Mouse (Mus musculus) MEL (cell line): ENCODE measurements around the gene Hist1h3b. TPM values are rescaled to one million over a fixed set of nuclear protein-coding genes. Genes with fewer than 3 reads are reported as not detected.
A peak's percentile ranks its signal among the peaks of the same experiment; 100 is the strongest.

Experiments
- DNase-seq: peaks from one replicate; pipeline ENCODE4 v3.0.0; 2011; ENCODE audit warnings: low read depth, low spot score
- H3K27ac ChIP-seq: 2 replicates; pipeline ENCODE4 v1.5.1; 2012; ENCODE audit warnings: low read depth, mild to moderate bottlenecking, control low read depth, low read length, moderate library complexity; ENCODE audit not compliant: control insufficient read depth
- H3K27me3 ChIP-seq, 2 experiments: fragments of 150-350 bp in 1 of 2; sonication (generic) in 1 of 2; 2 replicates each; pipeline ENCODE4 v1.6.1; 2012; ENCODE audit warnings: low read length in 2 of 2, mild to moderate bottlenecking in 2 of 2, improper control_type of control experiment in 1 of 2, moderate library complexity in 1 of 2; ENCODE audit not compliant: insufficient read depth in 2 of 2, control insufficient read depth in 1 of 2
- H3K36me3 ChIP-seq, 2 experiments: 2 replicates each; pipeline ENCODE4 v1.6.1; 2012 to 2014; ENCODE audit warnings: low read length in 2 of 2, improper control_type of control experiment in 1 of 2, inconsistent platforms in 1 of 2, mild to moderate bottlenecking in 1 of 2; ENCODE audit not compliant: insufficient read depth in 2 of 2, control insufficient read depth in 1 of 2
- H3K4me1 ChIP-seq, 2 experiments: fragments of 150-350 bp in 1 of 2; sonication (generic) in 1 of 2; 2 replicates each; pipeline ENCODE4 v1.6.1; 2012; ENCODE audit warnings: low read length in 2 of 2, improper control_type of control experiment in 1 of 2, mild to moderate bottlenecking in 1 of 2; ENCODE audit not compliant: insufficient read depth in 2 of 2, control insufficient read depth in 1 of 2
- H3K4me3 ChIP-seq, 2 experiments: fragments of 150-350 bp in 1 of 2; sonication (generic) in 1 of 2; 2 replicates each; pipeline ENCODE4 v1.5.1; 2012; ENCODE audit warnings: low read depth in 2 of 2, low read length in 2 of 2, mild to moderate bottlenecking in 2 of 2, moderate library complexity in 2 of 2, control low read depth in 1 of 2, improper control_type of control experiment in 1 of 2; ENCODE audit not compliant: control insufficient read depth in 1 of 2, insufficient read depth in 1 of 2
- H3K79me2 ChIP-seq: 2 replicates; pipeline ENCODE4 v1.6.1; 2012; ENCODE audit warnings: mild to moderate bottlenecking, low read length, moderate library complexity; ENCODE audit not compliant: control insufficient read depth, poor library complexity, insufficient read depth
- H3K9ac ChIP-seq: 2 replicates; pipeline ENCODE4 v1.6.1; 2012; ENCODE audit warnings: low read depth, mild to moderate bottlenecking, control low read depth, low read length, moderate library complexity; ENCODE audit not compliant: control insufficient read depth, poor library complexity, severe bottlenecking
- H3K9me3 ChIP-seq: fragments of 150-350 bp; sonication (generic); replicated peaks from 2 replicates; pipeline ENCODE4 v1.6.1; 2012; ENCODE audit warnings: mild to moderate bottlenecking, low read length, improper control_type of control experiment, moderate library complexity; ENCODE audit not compliant: insufficient read depth
- BHLHE40 ChIP-seq: IDR thresholded peaks from 2 replicates; pipeline ENCODE4 v1.6.1; 2012; ENCODE audit warnings: low read depth, mild to moderate bottlenecking, inconsistent platforms, low read length, improper control_type of control experiment, borderline replicate concordance
- CHD1 ChIP-seq: IDR thresholded peaks from 2 replicates; pipeline ENCODE4 v1.6.1; 2012; ENCODE audit warnings: low read depth, mild to moderate bottlenecking, inconsistent platforms, low read length, improper control_type of control experiment
- CHD2 ChIP-seq: IDR thresholded peaks from 2 replicates; pipeline ENCODE4 v1.6.1; 2011; ENCODE audit warnings: low read length, improper control_type of control experiment
- CTCF ChIP-seq, 3 experiments: IDR thresholded peaks in 2 of 3; conservative IDR thresholded peaks in 1 of 3; 2 replicates each; pipeline ENCODE4 v1.5.1; 2011 to 2012; ENCODE audit warnings: low read length in 3 of 3, low read depth in 2 of 3, mild to moderate bottlenecking in 2 of 3, improper control_type of control experiment in 1 of 3, inconsistent platforms in 1 of 3, mixed read lengths in 1 of 3, moderate library complexity in 1 of 3; ENCODE audit not compliant: control insufficient read depth in 1 of 3, insufficient read depth in 1 of 3, poor library complexity in 1 of 3, severe bottlenecking in 1 of 3
- E2F4 ChIP-seq: IDR thresholded peaks from 2 replicates; pipeline ENCODE4 v1.6.1; 2011; ENCODE audit warnings: low read depth, low read length, improper control_type of control experiment, borderline replicate concordance
- ELF1 ChIP-seq: IDR thresholded peaks from 2 replicates; pipeline ENCODE4 v1.6.1; 2014; ENCODE audit warnings: low read depth, mild to moderate bottlenecking, inconsistent platforms, low read length, improper control_type of control experiment, moderate library complexity
- EP300 ChIP-seq, 2 experiments: IDR thresholded peaks; 2 replicates each; pipeline ENCODE4 v1.6.1; 2011; ENCODE audit warnings: improper control_type of control experiment in 2 of 2, low read length in 2 of 2, low read depth in 1 of 2, mild to moderate bottlenecking in 1 of 2
- ETS1 ChIP-seq: IDR thresholded peaks from 2 replicates; pipeline ENCODE4 v1.6.1; 2012; ENCODE audit warnings: low read depth, mild to moderate bottlenecking, inconsistent platforms, low read length, improper control_type of control experiment, moderate library complexity
- GABPA ChIP-seq: IDR thresholded peaks from 2 replicates; pipeline ENCODE4 v1.6.1; 2012; ENCODE audit warnings: low read depth, mild to moderate bottlenecking, inconsistent platforms, low read length, improper control_type of control experiment, moderate library complexity
- GATA1 ChIP-seq: IDR thresholded peaks from 2 replicates; pipeline ENCODE4 v1.6.1; 2011; ENCODE audit warnings: low read depth, low read length, improper control_type of control experiment
- HCFC1 ChIP-seq: IDR thresholded peaks from 2 replicates; pipeline ENCODE4 v1.6.1; 2012; ENCODE audit warnings: low read depth, mild to moderate bottlenecking, inconsistent platforms, low read length, improper control_type of control experiment, moderate library complexity
- JUND ChIP-seq: IDR thresholded peaks from 2 replicates; pipeline ENCODE4 v1.6.1; 2011; ENCODE audit warnings: low read depth, mild to moderate bottlenecking, improper control_type of control experiment, low read length
- KAT2A ChIP-seq: conservative IDR thresholded peaks from 2 replicates; pipeline ENCODE4 v1.6.1; 2012; ENCODE audit warnings: low read depth, low read length, improper control_type of control experiment, inconsistent platforms
- MAFK ChIP-seq: IDR thresholded peaks from 2 replicates; pipeline ENCODE4 v1.6.1; 2011; ENCODE audit warnings: low read depth, mild to moderate bottlenecking, low read length, improper control_type of control experiment, borderline replicate concordance
- MAX ChIP-seq: IDR thresholded peaks from 2 replicates; pipeline ENCODE4 v1.6.1; 2011; ENCODE audit warnings: low read length, improper control_type of control experiment
- MAZ ChIP-seq: IDR thresholded peaks from 2 replicates; pipeline ENCODE4 v1.6.1; 2012; ENCODE audit warnings: low read depth, mild to moderate bottlenecking, inconsistent platforms, low read length, improper control_type of control experiment
- MEF2A ChIP-seq: IDR thresholded peaks from 2 replicates; pipeline ENCODE4 v1.6.1; 2014; ENCODE audit warnings: low read depth, mild to moderate bottlenecking, inconsistent platforms, low read length, improper control_type of control experiment; ENCODE audit not compliant: poor library complexity, insufficient replicate concordance, severe bottlenecking; ENCODE audit errors: extremely low read depth
- MXI1 ChIP-seq: IDR thresholded peaks from 2 replicates; pipeline ENCODE4 v1.6.1; 2011; ENCODE audit warnings: mild to moderate bottlenecking, low read depth, low read length, improper control_type of control experiment
- MYC ChIP-seq: IDR thresholded peaks from 2 replicates; pipeline ENCODE4 v1.6.1; 2011; ENCODE audit warnings: low read depth, mild to moderate bottlenecking, low read length, improper control_type of control experiment, moderate library complexity
- NELFE ChIP-seq: IDR thresholded peaks from 2 replicates; pipeline ENCODE4 v1.6.1; 2011; ENCODE audit warnings: low read depth, low read length, improper control_type of control experiment
- NRF1 ChIP-seq: IDR thresholded peaks from 2 replicates; pipeline ENCODE4 v1.6.1; 2014; ENCODE audit warnings: low read depth, mild to moderate bottlenecking, inconsistent platforms, low read length, improper control_type of control experiment, moderate library complexity; ENCODE audit not compliant: poor library complexity, insufficient read depth, severe bottlenecking
- POLR2AphosphoS2 ChIP-seq: IDR thresholded peaks from 2 replicates; pipeline ENCODE4 v1.6.1; 2011; ENCODE audit warnings: low read length, improper control_type of control experiment
- RAD21 ChIP-seq: IDR thresholded peaks from 2 replicates; pipeline ENCODE4 v1.6.1; 2011; ENCODE audit warnings: mild to moderate bottlenecking, low read depth, low read length, improper control_type of control experiment
- RCOR1 ChIP-seq: IDR thresholded peaks from 2 replicates; pipeline ENCODE4 v1.6.1; 2012; ENCODE audit warnings: low read depth, mild to moderate bottlenecking, inconsistent platforms, low read length, improper control_type of control experiment
- SIN3A ChIP-seq: IDR thresholded peaks from 2 replicates; pipeline ENCODE4 v1.6.1; 2012; ENCODE audit warnings: low read length, improper control_type of control experiment, inconsistent platforms
- SMC3 ChIP-seq: IDR thresholded peaks from 2 replicates; pipeline ENCODE4 v1.6.1; 2011; ENCODE audit warnings: low read depth, low read length, improper control_type of control experiment
- TAL1 ChIP-seq: IDR thresholded peaks from 2 replicates; pipeline ENCODE4 v1.6.1; 2012; ENCODE audit warnings: mild to moderate bottlenecking, inconsistent platforms, low read length, moderate library complexity, mixed read lengths
- TCF12 ChIP-seq: IDR thresholded peaks from 2 replicates; pipeline ENCODE4 v1.6.1; 2014; ENCODE audit warnings: low read depth, mild to moderate bottlenecking, inconsistent platforms, low read length, improper control_type of control experiment, moderate library complexity
- USF1 ChIP-seq: IDR thresholded peaks from 2 replicates; pipeline ENCODE4 v1.6.1; 2014; ENCODE audit warnings: low read depth, mild to moderate bottlenecking, inconsistent platforms, low read length, improper control_type of control experiment, moderate library complexity
- ZC3H11A ChIP-seq: IDR thresholded peaks from 2 replicates; pipeline ENCODE4 v1.6.1; 2012; ENCODE audit warnings: low read depth, mild to moderate bottlenecking, inconsistent platforms, low read length, improper control_type of control experiment
- ZKSCAN1 ChIP-seq: IDR thresholded peaks from 2 replicates; pipeline ENCODE4 v1.6.1; 2012; ENCODE audit warnings: low read depth, mild to moderate bottlenecking, inconsistent platforms, low read length, improper control_type of control experiment, moderate library complexity
- ZMIZ1 ChIP-seq: IDR thresholded peaks from 2 replicates; pipeline ENCODE4 v1.6.1; 2012; ENCODE audit warnings: low read depth, mild to moderate bottlenecking, inconsistent platforms, low read length, improper control_type of control experiment, moderate library complexity
- ZNF384 ChIP-seq: IDR thresholded peaks from 2 replicates; pipeline ENCODE4 v1.6.1; 2012; ENCODE audit warnings: low read depth, mild to moderate bottlenecking, inconsistent platforms, low read length, improper control_type of control experiment
- polyA plus RNA-seq, 2 experiments: library from polyadenylated mRNA; stranded (reverse) in 1 of 2; unstranded in 1 of 2; fragments of >175 nt in 1 of 2; fragments of >200 nt in 1 of 2; gene quantifications; 2 replicates each; pipeline versions ENCODE4 v1.2.1 to v1.2.4; 2012; ENCODE audit warnings: low replicate concordance in 2 of 2, low read depth in 1 of 2; ENCODE audit not compliant: insufficient read length in 2 of 2, insufficient read depth in 1 of 2, missing spikeins in 1 of 2
- total RNA-seq: library from RNA; depleted of rRNA; stranded (reverse); fragments of 300-350 nt; gene quantifications from 2 replicates; pipeline ENCODE4 v1.2.3, GENCODE M21; 2012

Gene Hist1h3b
- total and polyA plus RNA-seq, 3 experiments: 6.6 to 1,725 TPM; not detected in 1

- Histone ChIP-seq H3K9ac (no peak overlapping the region), H3K4me1 (0 out of 4 replicates have a peak, but pooled peaks cover 0 to 3% of the 10 kb centered on the region in 2 experiments)
- peak; percentile 84 for DNase-seq
Observed at GRCm38 (mm10) chr13:23732156-23732804, 19.8 kb upstream of the Hist1h3b start.

GRCm38 (mm10) chr13:23737091-23737490, 15.0 kb upstream of the Hist1h3b start:
- Histone ChIP-seq H3K27ac (no peak overlapping the region), H3K9me3 (no peaks in the 10 kb centered on the region), H3K4me3 (no peak overlapping the region), H3K27me3 (no peaks in the 10 kb centered on the region), H3K9ac (no peak overlapping the region), H3K4me1 (0 out of 4 replicates have a peak, but pooled peaks cover 3 to 4% of the 10 kb centered on the region in 2 experiments), H3K36me3 (peaks cover 0 to 14% of the 10 kb centered on the region in 2 experiments; a peak in 2 of 4 replicates), H3K79me2 (no peaks in the 10 kb centered on the region; the same call in 1 of the 2 replicates)
- no peak for TF ChIP-seq MAFK
- no peak for TF ChIP-seq CHD1
- no peak for TF ChIP-seq POLR2AphosphoS2
- TF ChIP-seq MAX: no peak
- no peak for TF ChIP-seq TAL1
- DNase-seq: no peak

More at GRCm38 (mm10) chr13:23732156-23732804, 19.8 kb upstream of the Hist1h3b start:
- Histone ChIP-seq H3K27ac (no peak overlapping the region), H3K36me3 (peaks cover 0 to 2% of the 10 kb centered on the region in 2 experiments; a peak in 2 of 4 replicates), H3K4me3 (no peak overlapping the region), H3K27me3 (no peaks in the 10 kb centered on the region), H3K79me2 (no peaks in the 10 kb centered on the region), H3K9me3 (no peaks in the 10 kb centered on the region)
- TF ChIP-seq KAT2A (no peak), CTCF (IDR thresholded peaks at IDR 0.05 in 2 of 3, conservative IDR thresholded peaks at IDR 0.05 in 1 of 3; ENCODE audit: control insufficient read depth in 1 of 3, insufficient read depth in 1 of 3, low read depth in 2 of 3, low read length in 3 of 3, poor library complexity in 1 of 3, severe bottlenecking in 1 of 3) (peak; percentile 69 to 97 (median 84)), MYC (peak; percentile 97), NELFE (no peak), CHD2 (no peak), EP300 (IDR thresholded peaks at IDR 0.05; ENCODE audit: low read depth in 1 of 2, low read length in 2 of 2) (no peak), ZC3H11A (peak; percentile 97), SMC3 (peak; percentile 99), ZKSCAN1 (no peak), TCF12 (no peak), ZNF384 (no peak), ZMIZ1 (no peak), ELF1 (no peak), MAZ (no peak), TAL1 (no peak), USF1 (peak; percentile 64), SIN3A (peak; percentile 51; the same call in 1 of the 2 replicates), BHLHE40 (peak; percentile 86), GABPA (no peak), JUND (no peak), ETS1 (no peak), GATA1 (peak; percentile 77), MXI1 (peak; percentile 8; the same call in 1 of the 2 replicates), MAX (peak; percentile 94), RCOR1 (no peak), HCFC1 (peak; percentile 38; the same call in 1 of the 2 replicates), CHD1 (no peak), RAD21 (peak; percentile 96), NRF1 (no peak), MEF2A (no peak), MAFK (no peak), POLR2AphosphoS2 (no peak), E2F4 (no peak)
